Mouse (Mus musculus) ES-Bruce4 (cell line): ENCODE results near the gene Cdt1.

Source experiments
- CTCF ChIP-seq: IDR thresholded peaks from one replicate; pipeline ENCODE4 v1.8.1; 2011; ENCODE audit warnings: low read depth, low read length
- EP300 ChIP-seq: IDR thresholded peaks from 2 replicates; pipeline ENCODE4 v1.6.1; 2011; ENCODE audit warnings: low read depth, low read length; ENCODE audit not compliant: insufficient read depth

GRCm38 (mm10) chr8:122604640-122605039 lies 36.8 kb downstream of the Cdt1 start:
- no peak for TF ChIP-seq CTCF
- no peak for TF ChIP-seq EP300
